Mouse (Mus musculus): Measurements from ENCODE around the gene Rbm26.

DNA sequence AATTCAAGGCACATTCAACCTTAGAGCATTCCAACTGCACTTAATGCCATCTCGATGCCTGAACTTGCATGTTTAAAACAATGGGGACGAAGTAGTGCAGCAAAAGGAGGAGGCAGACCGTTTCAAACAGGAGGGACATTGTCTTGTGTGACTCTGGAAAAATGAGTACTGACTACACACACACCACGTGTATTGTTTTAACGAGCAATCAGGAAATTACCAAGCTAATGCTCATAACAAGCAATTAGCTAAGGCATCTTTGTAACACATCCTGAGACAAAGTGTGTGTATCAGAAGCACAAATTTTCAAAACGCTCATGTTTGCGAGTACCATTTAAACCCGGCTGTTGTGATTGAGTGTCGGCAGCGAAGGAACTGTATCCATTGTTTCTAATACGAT lies 93.0 kb downstream of the Rbm26 start:
- TF ChIP-seq MAZ (IDR thresholded peaks at IDR 0.05; ENCODE audit: low read depth, low read length) (no peak), MXI1 (IDR thresholded peaks at IDR 0.05; ENCODE audit: low read depth, low read length) (no peak), CTCF (conservative IDR thresholded peaks at IDR 0.05 in 1 of 2, IDR thresholded peaks at IDR 0.05 in 1 of 2; ENCODE audit: low read depth in 2 of 2, low read length in 2 of 2) (no peak), ETS1 (conservative IDR thresholded peaks at IDR 0.05; ENCODE audit: low read depth, low read length) (no peak), BHLHE40 (IDR thresholded peaks at IDR 0.05; ENCODE audit: low read depth, low read length) (no peak), NRF1 (IDR thresholded peaks at IDR 0.05; ENCODE audit: low read depth, low read length) (no peak), IRF4 (IDR thresholded peaks at IDR 0.05; ENCODE audit: low read depth, low read length) (no peak), POLR2A (IDR thresholded peaks at IDR 0.05; ENCODE audit: low read depth, low read length) (no peak), ZNF384 (IDR thresholded peaks at IDR 0.05; ENCODE audit: low read depth, low read length) (no peak), MAFK (IDR thresholded peaks at IDR 0.05; ENCODE audit: insufficient replicate concordance, low read length) (no peak), ELF1 (IDR thresholded peaks at IDR 0.05; ENCODE audit: low read depth, low read length) (no peak), ZC3H11A (IDR thresholded peaks at IDR 0.05; ENCODE audit: low read depth, low read length) (no peak)

Measured in CH12.LX (cell line).